Mouse (Mus musculus) midbrain, embryonic 16.5 days (tissue): ENCODE results near the gene Lgals2. TPM values are rescaled to one million over a fixed set of nuclear protein-coding genes. Genes with fewer than 3 reads are reported as not detected.

Experiments
- ATAC-seq: fragments of 200-750 bp; cut with Nextera tagmentation; 2 replicates; pipeline ENCODE4 v1.8.0; 2017; ENCODE audit warnings: moderate TSS enrichment
- H3K27ac ChIP-seq: fragments of 300-500 bp; sonication (generic); 2 replicates; pipeline ENCODE4 v1.5.1; 2014; ENCODE audit warnings: mild to moderate bottlenecking, low read length, mixed read lengths
- H3K27me3 ChIP-seq: fragments of 300-500 bp; sonication (generic); 2 replicates; pipeline ENCODE4 v1.6.1; 2014; ENCODE audit warnings: low read depth, low read length, mixed read lengths; ENCODE audit not compliant: control insufficient read depth, insufficient read depth
- H3K36me3 ChIP-seq: fragments of 300-500 bp; sonication (generic); 2 replicates; pipeline ENCODE4 v1.6.1; 2014; ENCODE audit warnings: mild to moderate bottlenecking, low read length, moderate library complexity, mixed read lengths; ENCODE audit not compliant: control insufficient read depth, insufficient read depth
- H3K4me1 ChIP-seq: fragments of 300-500 bp; sonication (generic); 2 replicates; pipeline ENCODE4 v1.6.1; 2014; ENCODE audit warnings: mild to moderate bottlenecking, low read length, mixed read lengths; ENCODE audit not compliant: control insufficient read depth, insufficient read depth
- H3K4me2 ChIP-seq: fragments of 300-500 bp; sonication (generic); 2 replicates; pipeline ENCODE4 v1.6.1; 2014; ENCODE audit warnings: mild to moderate bottlenecking, low read length, mixed read lengths
- H3K4me3 ChIP-seq: fragments of 300-500 bp; sonication (generic); 2 replicates; pipeline ENCODE4 v1.5.1; 2014; ENCODE audit warnings: low read depth, mild to moderate bottlenecking, low read length, moderate library complexity, mixed read lengths
- H3K9ac ChIP-seq: fragments of 300-500 bp; sonication (generic); 2 replicates; pipeline ENCODE4 v1.6.1; 2014; ENCODE audit warnings: low read depth, low read length, mixed read lengths
- H3K9me3 ChIP-seq: fragments of 300-500 bp; sonication (generic); replicated peaks from 2 replicates; pipeline ENCODE4 v1.6.1; 2014; ENCODE audit warnings: mild to moderate bottlenecking, low read length, mixed read lengths; ENCODE audit not compliant: control insufficient read depth, poor library complexity, severe bottlenecking
- WGBS: fragments of 180-500 bp; shearing (Covaris S2); extraction: QIAGEN DNeasy Blood & Tissue Kit; methylation state at CpG from one replicate; pipeline ENCODE4 v1.1.7; 2014; 5-methylcytosine and 5-hydroxymethylcytosine counted together
- polyA plus RNA-seq: library from polyadenylated mRNA; unstranded; fragments of >200 nt; fragmentation: Nextera tagmentation; extraction: Ambion mirVana; gene quantifications from 2 replicates; pipeline ENCODE4 v1.2.1, GENCODE M21; 2015

Lgals2 gene
- polyA plus RNA-seq, 1 experiment from 2014 or later, result not detected

- Histone ChIP-seq H3K36me3 (no peaks in the 10 kb centered on the region), H3K4me3 (no peak overlapping the region), H3K9me3 (no peaks in the 10 kb centered on the region), H3K9ac (no peak overlapping the region), H3K4me2 (no peak overlapping the region), H3K27ac (no peak overlapping the region), H3K4me1 (no peaks in the 10 kb centered on the region), H3K27me3 (no peaks in the 10 kb centered on the region)
- no peak for ATAC-seq
- 66% methylated on average over 11 of the region's 11 CpGs for WGBS
Observed at GRCm38 (mm10) chr15:78815314-78816073, 39.8 kb downstream of the Lgals2 start.

GRCm38 (mm10) chr15:78813603-78814002 lies 41.7 kb downstream of the Lgals2 start:
- no peak overlapping the region for H3K4me2 ChIP-seq
- H3K36me3 ChIP-seq, result no peaks in the 10 kb centered on the region
- no peak overlapping the region for H3K4me3 ChIP-seq
- 93% methylated on average over 4 of the region's 4 CpGs for WGBS
- H3K27me3 ChIP-seq, result no peaks in the 10 kb centered on the region
- H3K27ac ChIP-seq, result no peak overlapping the region
- no peaks in the 10 kb centered on the region for H3K9me3 ChIP-seq
- ATAC-seq, result no peak
- H3K9ac ChIP-seq, result no peak overlapping the region
- H3K4me1 ChIP-seq, result no peaks in the 10 kb centered on the region

- Histone ChIP-seq H3K27me3 (peaks cover 4% of the 10 kb centered on the region; the same call in 1 of the 2 replicates), H3K36me3 (no peaks in the 10 kb centered on the region), H3K9ac (no peak overlapping the region), H3K4me1 (no peaks in the 10 kb centered on the region), H3K4me3 (no peak overlapping the region), H3K9me3 (no peaks in the 10 kb centered on the region), H3K4me2 (no peak overlapping the region), H3K27ac (no peak overlapping the region)
- 79% methylated on average over 9 of the region's 9 CpGs for WGBS
- ATAC-seq, result no peak
Observed at GRCm38 (mm10) chr15:78810146-78810545, 45.2 kb downstream of the Lgals2 start.

GRCm38 (mm10) chr15:78809739-78810138 lies 45.6 kb downstream of the Lgals2 start:
- WGBS, result 71% methylated on average over 9 of the region's 9 CpGs
- H3K9me3 ChIP-seq, result no peaks in the 10 kb centered on the region
- no peak overlapping the region for H3K27ac ChIP-seq
- H3K9ac ChIP-seq, result no peak overlapping the region
- H3K4me2 ChIP-seq, result no peak overlapping the region
- no peak overlapping the region for H3K4me3 ChIP-seq
- H3K4me1 ChIP-seq, result no peaks in the 10 kb centered on the region
- H3K36me3 ChIP-seq, result no peaks in the 10 kb centered on the region
- ATAC-seq, result no peak
- peaks cover 6% of the 10 kb centered on the region; the same call in 1 of the 2 replicates for H3K27me3 ChIP-seq

- no peak for ATAC-seq
Observed at GRCm38 (mm10) chr15:78808980-78809379, 46.3 kb downstream of the Lgals2 start.

GRCm38 (mm10) chr15:78807141-78807540 lies 48.2 kb downstream of the Lgals2 start:
- Histone ChIP-seq H3K27ac (no peak overlapping the region), H3K9ac (no peak overlapping the region), H3K9me3 (no peaks in the 10 kb centered on the region), H3K27me3 (peaks cover 15% of the 10 kb centered on the region), H3K4me1 (peaks cover 9% of the 10 kb centered on the region), H3K4me3 (no peak overlapping the region), H3K4me2 (no peak overlapping the region), H3K36me3 (no peaks in the 10 kb centered on the region)
- no peak for ATAC-seq
- 71% methylated on average over 3 of the region's 3 CpGs for WGBS

More at GRCm38 (mm10) chr15:78808980-78809379, 46.3 kb downstream of the Lgals2 start:
- H3K27ac ChIP-seq, result no peak overlapping the region
- H3K36me3 ChIP-seq, result no peaks in the 10 kb centered on the region
- H3K4me1 ChIP-seq, result no peaks in the 10 kb centered on the region
- H3K9ac ChIP-seq, result no peak overlapping the region
- H3K9me3 ChIP-seq, result no peaks in the 10 kb centered on the region
- WGBS, result 83% methylated on average over 2 of the region's 2 CpGs
- H3K27me3 ChIP-seq, result peaks cover 6% of the 10 kb centered on the region; the same call in 1 of the 2 replicates
- no peak overlapping the region for H3K4me3 ChIP-seq
- H3K4me2 ChIP-seq, result no peak overlapping the region

- no peak for ATAC-seq
- Histone ChIP-seq H3K27me3 (peaks cover 21% of the 10 kb centered on the region), H3K4me1 (peaks cover 13% of the 10 kb centered on the region), H3K4me2 (no peak overlapping the region), H3K9me3 (no peaks in the 10 kb centered on the region), H3K9ac (no peak overlapping the region), H3K27ac (no peak overlapping the region), H3K4me3 (no peak overlapping the region), H3K36me3 (no peaks in the 10 kb centered on the region)
- 60% methylated on average over 2 of the region's 2 CpGs for WGBS
Observed at GRCm38 (mm10) chr15:78806614-78807013, 48.7 kb downstream of the Lgals2 start.

- Histone ChIP-seq H3K9ac (no peak overlapping the region), H3K4me2 (no peak overlapping the region), H3K9me3 (no peaks in the 10 kb centered on the region), H3K27ac (no peak overlapping the region), H3K27me3 (peaks cover 31% of the 10 kb centered on the region), H3K4me3 (no peak overlapping the region), H3K4me1 (peaks cover 13% of the 10 kb centered on the region), H3K36me3 (no peaks in the 10 kb centered on the region)
- WGBS, result 89% methylated on average over 2 of the region's 2 CpGs
- ATAC-seq, result no peak
Observed at GRCm38 (mm10) chr15:78805351-78805750, 50.0 kb downstream of the Lgals2 start.

GRCm38 (mm10) chr15:78804326-78804725 lies 51.0 kb downstream of the Lgals2 start:
- H3K9ac ChIP-seq, result no peak overlapping the region
- H3K36me3 ChIP-seq, result no peaks in the 10 kb centered on the region
- H3K4me1 ChIP-seq, result peaks cover 13% of the 10 kb centered on the region
- WGBS, result 15% methylated on average over 6 of the region's 6 CpGs
- no peak overlapping the region for H3K4me2 ChIP-seq
- H3K9me3 ChIP-seq, result no peaks in the 10 kb centered on the region
- peaks cover 31% of the 10 kb centered on the region for H3K27me3 ChIP-seq
- no peak for ATAC-seq
- no peak overlapping the region for H3K4me3 ChIP-seq
- H3K27ac ChIP-seq, result no peak overlapping the region
